Mouse (Mus musculus) erythroblast, adult 5-6 weeks (primary cell): ENCODE data around the gene Adamtsl1. TPM values are rescaled to one million over a fixed set of nuclear protein-coding genes. Genes with fewer than 3 reads are reported as not detected.

ENCODE experiments used
- ATAC-seq: replicated peaks from 2 replicates; pipeline ENCODE4 v1.8.0; 2016; ENCODE audit warnings: moderate number of reproducible peaks, mild to moderate bottlenecking, moderate TSS enrichment, inconsistent platforms; ENCODE audit not compliant: poor library complexity, low FRiP score, severe bottlenecking
- total RNA-seq, 2 experiments: library from RNA; stranded (forward) in 1 of 2; stranded (reverse) in 1 of 2; fragments of 150-400 nt in 1 of 2; fragments of 200-764, 138-1000 nt in 1 of 2; gene quantifications; 2 replicates each; pipeline versions ENCODE4 v1.2.3 to v1.2.4; 2015 to 2017; ENCODE audit warnings: low replicate concordance in 2 of 2

The Adamtsl1 gene
- total RNA-seq, 2 experiments from 2014 or later, result not detected

DNA sequence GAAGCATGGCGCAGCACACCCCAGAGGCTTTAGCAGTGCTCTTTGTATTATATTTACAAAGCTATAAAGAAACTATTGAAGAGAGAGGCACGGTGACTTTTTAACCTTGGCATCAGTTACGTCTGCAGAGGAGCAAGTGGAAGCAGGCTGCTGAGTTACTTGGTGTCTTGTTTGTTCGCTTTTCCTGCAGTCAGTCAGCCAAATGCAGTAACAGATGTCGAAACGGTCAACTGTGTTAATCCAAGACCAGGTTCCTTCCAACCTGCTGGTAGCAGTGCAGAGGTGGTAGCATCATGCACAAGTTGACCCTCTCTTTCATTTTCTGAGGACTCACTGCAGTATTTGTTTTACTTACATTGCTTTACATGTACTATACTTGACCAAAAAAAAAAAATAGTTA lies 908.6 kb downstream of the Adamtsl1 start:
- no peak for ATAC-seq

- no peak for ATAC-seq
These were observed 911.6 kb downstream of the Adamtsl1 start for GRCm38 (mm10) chr4:86425581-86425980.

- ATAC-seq, result no peak
These were observed 912.6 kb downstream of the Adamtsl1 start for GRCm38 (mm10) chr4:86426549-86426948.

- no peak for ATAC-seq
These were observed 913.3 kb downstream of the Adamtsl1 start for GRCm38 (mm10) chr4:86427312-86427711.

GRCm38 (mm10) chr4:86428091-86428745 lies 914.2 kb downstream of the Adamtsl1 start:
- no peak for ATAC-seq

- ATAC-seq, result no peak
These were observed 921.7 kb downstream of the Adamtsl1 start for GRCm38 (mm10) chr4:86435631-86436030.

- ATAC-seq, result no peak
These were observed 922.4 kb downstream of the Adamtsl1 start for GRCm38 (mm10) chr4:86436336-86436735.

- no peak for ATAC-seq
These were observed 936.5 kb downstream of the Adamtsl1 start for GRCm38 (mm10) chr4:86450468-86450867.

DNA sequence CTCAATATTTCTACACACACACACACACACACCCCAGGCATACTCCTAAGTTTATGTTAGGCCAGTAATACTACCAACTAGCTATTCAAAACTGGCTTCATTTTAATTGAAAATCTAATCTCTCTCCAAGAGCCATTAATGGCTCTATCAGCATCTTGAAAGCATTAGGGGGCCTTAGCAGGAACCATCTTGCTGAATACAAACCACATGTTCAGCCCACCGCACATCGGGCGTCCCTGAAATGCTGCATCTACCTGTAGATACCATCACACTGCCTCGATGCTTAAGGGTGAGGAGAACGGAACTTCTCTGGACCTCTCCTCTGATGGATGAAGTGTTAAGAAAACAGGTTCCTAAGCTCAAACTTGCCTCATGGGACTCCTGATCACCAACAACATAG lies 950.8 kb downstream of the Adamtsl1 start:
- no peak for ATAC-seq
